Mouse (Mus musculus) adrenal gland, postnatal 4 days (tissue): ENCODE data around the gene 1700030K09Rik. TPM values are rescaled to one million over a fixed set of nuclear protein-coding genes. Genes with fewer than 3 reads are reported as not detected.

Experiments used
- DNase-seq, 2 experiments: peaks; one replicate each; pipeline ENCODE4 v3.0.0; 2021 to 2022; ENCODE audit warnings: low spot score in 2 of 2, mixed read lengths in 2 of 2
- microRNA-seq: library from miRNA; unstranded; fragments of <30 nt; microRNA quantifications from one replicate; pipeline ENCODE4 v1.2.0, GENCODE M21; 2021
- total RNA-seq, 2 experiments: library from RNA; stranded (reverse); gene quantifications; 2 replicates each; pipeline ENCODE4 v1.2.3; 2021

1700030K09Rik gene
- total RNA-seq, 2 experiments from 2014 or later: 9.6 to 11.7 TPM

- no peak for DNase-seq
Observed at GRCm38 (mm10) chr8:72504137-72504536, 60.5 kb downstream of the 1700030K09Rik start.

DNA sequence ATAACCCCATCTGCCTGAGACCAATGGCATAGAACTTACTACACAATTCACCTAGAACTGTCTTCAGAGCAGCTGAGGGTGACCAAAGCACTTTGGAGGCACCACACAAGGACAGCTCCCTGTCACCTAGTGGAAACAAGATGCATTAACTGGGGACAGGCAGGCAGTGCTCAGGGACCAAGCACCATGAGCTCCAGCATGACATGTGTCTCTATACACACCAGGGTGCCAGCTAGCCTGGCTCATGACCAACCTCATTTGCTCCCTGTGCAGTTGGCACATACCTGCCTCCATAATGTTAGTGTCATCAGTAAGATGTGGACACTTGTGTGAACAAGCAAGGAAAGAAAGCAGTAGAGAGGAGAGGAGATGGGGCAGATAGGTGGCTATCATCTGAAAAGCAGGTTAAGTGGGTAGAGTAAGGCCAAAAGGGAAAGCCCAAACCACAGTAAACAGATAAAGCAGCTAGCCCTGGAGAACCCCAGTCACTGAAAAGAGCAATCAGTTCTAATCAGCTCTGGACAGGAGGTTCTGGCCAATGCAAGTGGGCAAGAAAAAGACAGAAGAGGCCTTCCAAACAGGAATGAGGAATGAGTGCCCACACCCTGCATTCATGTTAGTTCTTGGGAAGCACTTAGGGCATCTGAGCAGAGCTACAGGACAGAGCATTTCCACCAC lies 61.1 kb downstream of the 1700030K09Rik start:
- DNase-seq: no peak

DNA sequence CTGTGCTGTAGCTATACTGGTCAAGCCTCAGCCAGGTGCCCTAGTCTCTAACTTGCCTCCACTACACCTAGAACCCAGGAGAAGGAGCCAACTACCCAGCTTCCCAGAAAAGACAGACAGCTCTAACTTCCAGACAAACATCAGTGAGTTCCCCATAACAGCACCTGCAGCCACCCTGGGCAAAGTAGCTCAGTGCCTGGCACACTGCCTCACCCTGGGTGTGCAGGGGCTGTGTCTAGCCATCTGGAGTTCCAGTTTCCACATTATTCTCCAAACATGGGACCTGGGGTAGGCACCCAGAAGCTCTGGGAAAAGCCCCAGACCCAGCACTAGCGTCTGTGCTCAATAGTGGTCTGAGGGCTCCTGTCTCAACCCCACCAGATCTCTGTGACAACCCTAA lies 63.8 kb downstream of the 1700030K09Rik start:
- DNase-seq: no peak

Small RNAs within 50 kb of the gene (microRNA-seq; reads per million reads assigned to microRNA genes)
- gene Mir7068: 1.3 reads per million

Other genes with a start within 250 kb of the 1700030K09Rik start
- gene Cib3, start 231.0 kb upstream of the 1700030K09Rik start, total RNA-seq: not detected
- gene Gm11034, start 230.2 kb upstream of the 1700030K09Rik start, total RNA-seq: not detected
- gene Fam32a, start 224.2 kb upstream of the 1700030K09Rik start, total RNA-seq: 10 to 100 TPM; 67.3 to 72.7 TPM
- gene Ap1m1, start 203.9 kb upstream of the 1700030K09Rik start, total RNA-seq: 10 to 100 TPM; 75.7 to 81.1 TPM
- gene Gm10282, start 138.6 kb upstream of the 1700030K09Rik start, total RNA-seq: 10 to 100 TPM; 30.9 to 31.2 TPM
- 10 to 100 TPM; 40.6 to 41.4 TPM for gene Klf2, start 124.8 kb upstream of the 1700030K09Rik start, total RNA-seq
- 10 to 100 TPM; 69.9 to 70.8 TPM for gene Eps15l1, start 22.4 kb upstream of the 1700030K09Rik start, total RNA-seq
- gene Calr3, start within 50 bp of the 1700030K09Rik start, total RNA-seq: 1 to 10 TPM; 3.0 to 3.1 TPM
- gene Cherp, start 31.3 kb downstream of the 1700030K09Rik start, total RNA-seq: 10 to 100 TPM; 81.3 to 86.7 TPM
- 10 to 100 TPM; 25.1 to 26.7 TPM for gene Slc35e1, start 48.7 kb downstream of the 1700030K09Rik start, total RNA-seq
- 10 to 100 TPM; 12.0 to 13.2 TPM for gene Med26, start 104.4 kb downstream of the 1700030K09Rik start, total RNA-seq
- 100 to 1,000 TPM; 119 to 124 TPM for gene Smim7, start 127.2 kb downstream of the 1700030K09Rik start, total RNA-seq
- 10 to 100 TPM; 25.7 to 36.5 TPM for gene Tmem38a, start 128.2 kb downstream of the 1700030K09Rik start, total RNA-seq
- 1 to 10 TPM in 1 of 2 experiments, under 1 TPM in 1; 0.81 to 1.2 TPM for gene Nwd1, start 202.8 kb downstream of the 1700030K09Rik start, total RNA-seq